Mouse (Mus musculus) cerebellum, adult 18-20 months (tissue): Measurements from ENCODE around the gene Snx14.

Source experiments
- DNase-seq, 2 experiments: peaks; one replicate each; pipeline ENCODE4 v3.0.0; 2021

Snx14 gene

GRCm38 (mm10) chr9:88380076-88380475 lies 58.7 kb downstream of the Snx14 start:
- no peak for DNase-seq

GRCm38 (mm10) chr9:88379057-88379456 lies 59.7 kb downstream of the Snx14 start:
- DNase-seq = no peak

- DNase-seq = no peak
These were observed 61.3 kb downstream of the Snx14 start for GRCm38 (mm10) chr9:88377483-88377882.

GRCm38 (mm10) chr9:88373001-88373400 lies 65.8 kb downstream of the Snx14 start:
- no peak for DNase-seq

- no peak for DNase-seq
These were observed 67.6 kb downstream of the Snx14 start for GRCm38 (mm10) chr9:88371201-88371600.

GRCm38 (mm10) chr9:88369666-88370065 lies 69.1 kb downstream of the Snx14 start:
- DNase-seq = no peak

- no peak for DNase-seq
These were observed 70.3 kb downstream of the Snx14 start for GRCm38 (mm10) chr9:88368476-88368875.

- no peak for DNase-seq
These were observed 71.0 kb downstream of the Snx14 start for GRCm38 (mm10) chr9:88367751-88368150.

GRCm38 (mm10) chr9:88367322-88367721 lies 71.4 kb downstream of the Snx14 start:
- no peak for DNase-seq

- no peak for DNase-seq
These were observed 71.9 kb downstream of the Snx14 start for GRCm38 (mm10) chr9:88366819-88367218.

GRCm38 (mm10) chr9:88366308-88366707 lies 72.5 kb downstream of the Snx14 start:
- DNase-seq = no peak

- DNase-seq = peak; percentile 84 to 88
These were observed 75.7 kb downstream of the Snx14 start for GRCm38 (mm10) chr9:88363102-88363501.

- DNase-seq = peak; percentile 35 to 36
These were observed 76.5 kb downstream of the Snx14 start for GRCm38 (mm10) chr9:88362055-88362850.

- no peak for DNase-seq
These were observed 77.4 kb downstream of the Snx14 start for GRCm38 (mm10) chr9:88361211-88361909.

GRCm38 (mm10) chr9:88359140-88359539 lies 79.6 kb downstream of the Snx14 start:
- DNase-seq = no peak

GRCm38 (mm10) chr9:88357173-88357572 lies 81.6 kb downstream of the Snx14 start:
- no peak for DNase-seq

GRCm38 (mm10) chr9:88353459-88353858 lies 85.3 kb downstream of the Snx14 start:
- no peak for DNase-seq

GRCm38 (mm10) chr9:88352741-88353140 lies 86.0 kb downstream of the Snx14 start:
- no peak for DNase-seq

- no peak for DNase-seq
These were observed 87.6 kb downstream of the Snx14 start for GRCm38 (mm10) chr9:88351163-88351562.

GRCm38 (mm10) chr9:88350317-88350716 lies 88.4 kb downstream of the Snx14 start:
- DNase-seq = no peak

- DNase-seq = no peak
These were observed 90.1 kb downstream of the Snx14 start for GRCm38 (mm10) chr9:88348623-88349022.

GRCm38 (mm10) chr9:88346857-88347256 lies 91.9 kb downstream of the Snx14 start:
- DNase-seq = no peak

GRCm38 (mm10) chr9:88344424-88344823 lies 94.3 kb downstream of the Snx14 start:
- DNase-seq = no peak

- no peak for DNase-seq
These were observed 96.1 kb downstream of the Snx14 start for GRCm38 (mm10) chr9:88342701-88343100.
